Mouse (Mus musculus): ENCODE results near the gene Tmem131.

The Tmem131 gene

DNA sequence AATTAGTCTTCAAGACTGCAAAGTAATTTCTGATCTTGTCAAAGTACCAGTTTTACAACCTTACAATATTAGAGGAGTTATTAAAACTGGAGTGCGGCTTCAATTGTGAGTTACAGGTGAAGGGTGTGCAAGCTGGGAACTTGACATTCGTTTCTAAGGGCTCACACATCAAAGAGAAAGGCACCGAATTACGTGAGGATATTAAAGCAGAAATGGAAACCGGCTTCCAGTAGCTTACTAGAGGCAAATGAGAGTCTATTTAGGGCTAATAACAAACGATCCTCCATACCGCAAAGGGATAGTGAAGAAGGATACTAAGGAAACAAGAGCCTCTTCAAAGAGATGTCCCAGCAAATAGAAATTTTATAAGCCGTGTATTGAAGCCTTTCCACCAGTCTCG lies 5.1 kb downstream of the Tmem131 start:
- DNase-seq: no peak

DNA sequence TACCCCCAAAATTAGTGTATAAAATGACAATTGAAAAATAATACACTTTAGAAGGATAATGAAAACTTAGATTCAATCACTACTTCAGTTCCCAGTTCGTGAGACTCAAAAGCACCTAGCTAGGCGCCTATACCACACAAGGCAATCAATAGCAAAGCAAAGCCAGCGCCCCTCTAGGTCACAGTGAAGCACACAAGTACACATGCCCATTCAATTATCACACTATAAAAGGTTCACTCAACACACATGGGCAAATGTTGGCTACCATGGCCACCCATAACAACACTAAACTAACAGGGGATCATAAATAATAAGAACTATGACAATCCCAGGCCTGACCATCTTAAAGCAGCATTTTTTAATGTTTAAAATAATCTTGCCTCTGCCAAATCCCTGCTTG lies 5.8 kb downstream of the Tmem131 start:
- DNase-seq: no peak

DNA sequence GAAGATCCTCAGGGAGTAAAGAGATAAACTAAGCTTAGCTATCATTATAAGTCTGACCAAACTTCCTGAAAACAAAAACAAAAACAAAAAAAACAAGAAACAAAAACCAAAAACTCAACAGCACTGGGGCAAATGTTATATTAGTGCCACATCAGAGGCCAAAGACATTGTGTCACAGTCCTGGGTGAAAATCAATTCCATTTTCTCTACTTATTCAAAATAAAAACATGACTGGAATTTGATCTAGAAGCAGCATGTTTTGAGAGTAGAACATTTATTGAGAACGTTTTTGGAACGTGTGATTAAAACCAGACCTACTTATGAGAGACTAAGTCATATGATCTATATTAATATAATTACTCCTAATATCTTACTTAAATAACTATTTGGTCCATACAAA lies 6.5 kb downstream of the Tmem131 start:
- no peak for DNase-seq

DNA sequence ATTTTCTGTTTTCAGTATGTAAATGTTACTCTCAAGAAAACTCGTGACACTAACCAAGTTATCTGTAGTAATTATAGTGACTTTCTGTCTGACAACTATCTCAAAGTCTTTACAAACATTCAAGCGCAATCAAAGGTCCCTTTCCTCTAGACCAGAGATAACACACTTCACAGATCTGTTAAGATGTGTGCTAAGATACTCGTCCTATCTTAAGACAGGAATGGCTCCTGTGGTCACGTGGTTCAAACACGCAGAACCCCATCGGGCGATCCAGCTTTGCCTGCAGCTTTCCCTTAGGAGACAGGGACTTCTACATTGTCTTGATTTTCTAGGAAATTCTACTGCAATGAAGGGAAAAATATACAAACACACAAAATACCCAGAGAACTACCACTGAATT lies 6.9 kb downstream of the Tmem131 start:
- no peak for DNase-seq

DNA sequence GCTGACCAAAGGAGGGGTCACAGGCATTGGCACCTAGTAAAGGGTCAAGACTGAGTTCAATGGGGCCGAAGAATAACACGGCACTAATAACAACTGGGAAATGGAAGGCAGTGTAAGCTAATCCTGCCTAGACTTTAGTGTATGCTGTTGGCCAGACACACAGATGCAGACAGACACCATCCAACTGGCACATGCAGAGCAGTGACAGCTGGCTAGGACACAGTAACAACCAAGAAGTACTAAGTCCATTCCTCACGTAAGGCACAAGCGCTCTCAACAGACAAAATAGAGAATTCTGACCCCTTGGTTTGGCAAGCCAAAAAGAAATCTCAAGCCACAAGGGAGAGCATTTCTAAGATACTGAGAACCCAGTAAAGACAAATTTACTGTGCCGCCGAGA lies 8.7 kb downstream of the Tmem131 start:
- DNase-seq: no peak

DNA sequence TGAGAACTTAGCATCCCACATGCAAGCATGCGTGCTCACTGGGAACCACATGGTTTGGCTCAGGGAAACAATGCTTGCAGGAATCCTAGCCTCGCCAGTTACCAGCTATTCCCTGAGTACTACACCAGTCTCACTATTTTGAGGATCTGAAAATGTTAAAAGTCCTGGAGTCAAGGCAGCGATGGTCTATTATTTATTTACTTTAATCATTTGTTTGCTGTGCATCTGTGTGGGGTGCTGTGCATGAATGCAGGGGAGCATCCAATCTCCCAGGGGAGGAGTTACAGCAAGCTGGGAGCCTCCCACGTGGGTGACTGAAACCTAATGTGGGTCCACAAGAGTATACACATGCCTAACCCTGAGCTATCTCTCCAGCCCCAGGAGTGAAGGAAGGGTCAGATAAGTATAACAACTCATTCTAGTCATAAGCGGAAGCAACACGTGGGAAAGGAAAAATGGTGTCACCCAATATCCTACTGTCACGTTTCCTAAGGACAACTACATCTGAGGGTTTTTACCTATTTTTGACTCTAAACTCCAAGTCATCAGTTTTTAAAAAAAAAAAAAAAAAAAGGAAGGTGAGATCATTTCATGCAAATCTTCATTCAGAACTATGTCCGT lies 9.4 kb downstream of the Tmem131 start:
- DNase-seq: no peak

DNA sequence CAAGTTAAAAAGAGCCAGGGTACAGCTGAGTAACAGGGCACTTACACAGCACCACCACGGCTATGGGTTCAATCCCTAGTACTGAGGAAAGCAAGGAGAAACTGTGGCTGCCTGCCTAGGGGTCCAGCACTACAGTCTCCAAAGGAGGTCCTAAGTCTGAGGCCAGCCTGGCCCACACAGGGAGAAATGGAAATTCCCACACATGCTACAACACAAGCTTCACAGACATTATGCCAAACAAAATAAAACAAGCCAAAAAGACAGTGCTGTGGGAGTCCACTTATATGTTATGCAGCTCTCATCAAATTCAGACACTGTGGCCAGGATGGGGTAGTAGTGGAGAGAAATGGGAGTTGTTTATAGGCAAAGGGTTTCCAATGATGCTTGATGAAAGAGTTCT lies 11.2 kb downstream of the Tmem131 start:
- no peak for DNase-seq

DNA sequence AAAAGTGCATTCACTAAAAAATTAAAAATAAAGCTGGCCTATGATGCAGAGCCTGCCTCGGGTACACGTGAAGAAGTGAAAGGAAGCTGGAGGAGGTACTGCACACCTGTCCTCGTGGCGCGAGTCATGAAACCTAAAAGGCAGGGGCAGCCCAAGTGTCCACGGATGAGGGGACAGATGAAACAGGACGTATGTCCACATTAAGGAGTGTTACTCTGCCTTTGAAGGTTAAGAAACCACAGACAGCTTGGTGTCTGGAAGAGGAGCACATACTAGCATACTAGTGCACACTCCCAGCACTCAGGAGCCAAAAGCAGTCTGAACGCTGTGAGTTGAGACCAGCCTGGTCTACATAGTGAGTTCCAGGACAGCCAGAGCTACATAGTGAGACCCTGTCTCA lies 12.6 kb downstream of the Tmem131 start:
- no peak for DNase-seq

DNA sequence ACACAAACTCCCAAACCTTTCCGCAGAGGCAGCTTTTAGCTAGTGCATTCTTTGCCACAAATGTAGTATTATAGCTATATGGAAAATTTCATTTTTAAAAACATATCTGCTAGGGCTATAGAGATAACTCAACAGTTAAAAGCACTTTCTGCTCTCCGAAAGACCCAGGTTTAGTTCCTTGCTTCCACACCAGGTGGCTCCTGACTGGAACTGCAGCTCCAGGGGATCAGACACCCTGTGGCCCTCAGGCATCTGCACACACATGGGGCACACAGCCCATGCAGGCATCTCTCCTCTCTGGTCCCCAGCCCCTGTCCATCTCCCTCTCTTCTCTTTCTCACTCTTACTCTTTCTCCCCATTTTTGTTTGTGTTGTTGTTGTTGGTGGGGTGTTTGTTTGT lies 13.5 kb downstream of the Tmem131 start:
- DNase-seq: no peak

DNA sequence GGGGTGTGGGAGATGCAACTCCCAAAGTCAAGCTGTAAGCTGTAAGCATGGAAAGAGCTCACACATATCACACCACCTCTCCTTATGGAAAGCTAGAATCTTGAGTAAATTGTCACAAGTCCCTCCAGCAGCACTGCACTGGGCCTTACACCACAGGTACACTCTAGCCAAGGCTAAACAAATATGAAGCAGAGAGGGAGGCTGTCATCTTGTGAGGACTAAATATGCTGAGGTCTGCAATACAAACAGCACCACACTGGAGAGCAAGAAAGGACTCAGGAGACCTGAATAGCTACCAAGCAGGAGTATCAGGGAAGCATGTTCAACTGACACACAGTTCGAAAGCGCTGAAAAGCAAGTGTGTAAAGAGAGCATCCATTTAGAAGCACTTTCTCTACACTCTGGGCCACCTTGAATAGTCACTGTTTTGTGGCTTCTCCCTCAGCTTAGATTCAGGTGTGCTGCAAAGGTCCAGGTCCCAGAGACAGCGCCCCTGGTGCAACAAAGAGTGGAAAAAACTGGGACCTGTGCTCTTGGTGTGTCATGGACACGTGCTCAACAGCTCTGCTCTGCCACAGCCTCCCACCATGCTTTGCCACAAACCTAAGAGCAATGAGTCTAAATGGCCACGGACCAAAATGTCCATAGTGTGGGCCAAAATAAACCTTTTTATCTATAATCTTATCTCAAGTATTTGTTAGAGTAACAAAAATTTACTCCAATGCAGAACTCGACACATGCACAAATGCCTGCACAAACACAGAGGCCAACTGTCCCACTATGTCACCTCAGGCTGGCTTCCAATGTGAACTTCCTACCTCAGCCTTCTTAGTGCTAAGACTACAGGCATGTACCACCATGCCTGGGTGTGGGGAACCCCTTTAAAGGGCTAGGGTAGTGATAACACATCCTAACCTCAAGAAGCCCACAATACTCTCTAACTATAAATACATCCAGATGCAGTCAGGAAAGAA lies 14.8 kb downstream of the Tmem131 start:
- no peak for DNase-seq

DNA sequence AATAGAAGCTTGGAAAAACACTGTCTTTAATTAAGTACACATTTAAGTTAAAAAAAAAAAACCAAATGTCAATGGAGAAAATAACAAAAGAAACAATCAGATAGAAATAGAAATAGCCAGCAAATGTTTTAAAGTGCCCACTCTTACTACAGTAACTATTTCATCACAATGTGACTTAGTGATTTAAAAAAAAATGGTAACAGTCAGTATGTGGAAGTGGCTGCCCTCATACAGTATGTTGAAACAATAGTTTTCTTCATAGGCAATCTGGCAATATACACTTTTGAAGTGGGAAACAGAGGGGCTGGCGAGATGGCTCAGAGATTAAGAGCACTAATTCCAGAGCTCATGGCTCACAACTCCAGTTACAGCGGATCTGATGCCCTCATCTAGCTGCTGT lies 15.9 kb downstream of the Tmem131 start:
- no peak for DNase-seq

DNA sequence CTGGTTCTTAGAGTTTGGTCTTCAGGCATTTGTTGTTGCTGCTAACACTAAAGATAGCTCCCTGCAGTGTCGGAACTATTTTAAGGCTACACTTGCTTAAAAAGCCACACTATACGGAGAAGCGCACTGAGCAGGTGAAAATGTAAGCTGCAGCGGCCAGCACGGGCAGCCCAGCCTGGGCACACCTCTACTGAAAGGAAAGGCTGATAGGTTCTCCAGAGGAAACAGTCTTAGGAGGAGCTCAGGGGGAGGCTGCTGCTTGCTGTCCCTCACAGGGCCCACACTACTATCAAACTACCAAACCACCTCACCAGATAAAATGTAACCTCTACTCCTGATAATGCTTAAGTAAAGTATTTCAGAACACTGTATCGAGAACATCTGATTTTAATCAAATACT lies 16.7 kb downstream of the Tmem131 start:
- DNase-seq: no peak

DNA sequence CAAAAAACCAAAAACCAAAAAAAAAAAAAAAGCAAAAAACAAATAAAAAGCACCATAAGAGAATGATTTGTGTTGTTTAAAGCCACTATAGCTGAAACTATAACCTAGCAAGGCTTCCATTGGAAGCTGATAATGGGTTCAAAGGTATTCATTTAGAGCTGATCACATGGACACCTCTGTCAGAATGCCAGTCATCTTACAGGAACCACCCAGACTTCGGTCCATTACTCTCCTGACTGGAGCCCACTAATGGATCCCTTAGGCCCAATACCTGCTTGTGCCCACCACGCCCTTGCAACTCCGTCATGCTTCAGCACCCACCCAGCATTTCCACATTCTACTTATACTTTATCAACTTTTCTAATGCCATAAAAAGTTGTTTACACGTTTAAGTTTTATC lies 17.2 kb downstream of the Tmem131 start:
- no peak for DNase-seq

DNA sequence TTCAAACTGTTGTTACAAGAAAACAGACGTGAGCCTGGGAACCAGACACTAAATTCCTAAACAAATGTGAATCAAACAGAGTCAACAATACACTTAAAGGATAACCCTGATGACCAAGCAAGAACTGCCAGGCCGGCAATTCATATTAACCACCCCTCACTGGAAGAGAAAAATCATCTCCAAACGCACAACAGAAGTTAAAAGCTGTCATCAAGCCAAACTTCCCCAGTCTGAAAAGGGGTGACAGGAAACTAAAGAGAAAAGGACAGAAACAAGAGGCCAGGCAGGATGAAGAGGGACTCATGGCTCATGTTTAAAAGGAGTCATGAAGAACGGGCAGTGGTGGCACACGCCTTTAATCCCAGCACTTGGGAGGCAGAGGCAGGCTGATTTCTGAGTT lies 17.7 kb downstream of the Tmem131 start:
- no peak for DNase-seq

DNA sequence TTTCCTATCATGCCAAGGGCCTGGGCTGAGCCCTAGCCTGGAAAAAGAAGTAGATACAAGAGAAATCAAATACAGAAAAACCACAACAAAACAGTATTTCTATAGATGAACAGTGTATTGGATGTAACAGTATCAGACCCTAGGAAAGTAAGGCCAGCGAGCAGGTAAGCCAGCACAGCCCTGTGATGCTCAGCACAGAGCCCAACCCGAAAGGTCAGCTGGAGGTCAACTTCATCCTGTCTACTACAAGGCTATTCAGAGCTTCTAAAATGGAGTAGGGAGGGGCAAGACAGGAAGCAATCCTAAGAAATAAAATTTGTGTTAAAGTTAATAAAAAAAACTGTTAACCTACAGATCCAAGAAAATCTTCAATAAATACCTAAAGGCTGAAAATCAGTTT lies 18.6 kb downstream of the Tmem131 start:
- no peak for DNase-seq

DNA sequence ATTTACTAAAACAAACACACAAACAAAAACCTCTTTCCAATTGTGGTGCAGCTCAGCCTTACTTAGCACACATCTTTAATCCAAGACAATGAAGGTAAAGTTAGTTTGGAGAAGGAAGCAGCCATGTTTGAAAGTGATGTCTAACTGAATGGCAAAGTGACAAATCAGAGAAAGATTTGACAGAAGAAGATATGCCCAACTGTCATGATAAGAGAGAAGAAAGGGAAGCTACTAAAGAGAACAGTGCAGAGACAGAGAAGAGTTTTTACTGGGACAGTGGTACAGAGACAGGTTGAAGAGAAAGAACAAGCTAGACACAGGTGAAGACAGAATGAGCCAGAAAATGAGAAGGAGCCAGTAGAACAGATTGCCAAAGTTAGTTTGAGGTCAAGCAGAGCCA lies 19.6 kb downstream of the Tmem131 start:
- DNase-seq: no peak

DNA sequence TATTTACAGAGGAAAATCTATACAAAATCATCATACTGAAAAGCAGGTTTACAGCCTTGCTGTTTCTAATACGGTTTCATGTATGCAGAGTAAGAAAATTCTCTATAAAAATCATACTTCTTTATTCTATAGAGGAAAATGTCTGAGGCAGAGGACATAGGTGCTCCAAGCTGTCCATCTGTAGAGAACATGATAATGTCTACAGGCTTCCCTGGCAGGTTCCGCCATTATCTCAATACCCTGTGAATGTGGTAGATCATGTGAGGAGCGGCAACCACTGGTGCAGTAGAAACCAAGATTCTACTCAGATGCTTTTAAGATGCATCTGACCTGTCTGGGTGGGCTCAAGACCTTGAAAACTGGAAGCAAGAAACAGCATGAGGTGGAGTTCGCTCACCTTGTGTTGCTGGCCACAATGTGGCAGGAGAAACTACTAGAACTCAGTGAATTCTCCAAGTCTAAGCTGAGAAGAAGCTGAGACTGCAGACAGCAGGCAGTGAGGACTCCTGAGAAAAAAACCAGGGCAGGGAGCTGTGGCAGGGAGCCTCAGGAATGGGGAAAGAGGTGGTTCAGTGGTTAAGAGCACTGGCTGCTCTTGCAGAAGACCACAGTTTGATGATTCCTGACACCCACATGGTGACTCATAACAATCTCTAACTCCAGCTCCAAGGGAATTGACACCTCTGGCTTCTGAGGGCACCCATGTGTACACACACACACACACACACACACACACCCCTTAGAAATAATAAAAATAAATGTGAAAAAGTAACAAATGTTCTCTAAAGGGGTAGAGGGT lies 20.6 kb downstream of the Tmem131 start:
- no peak for DNase-seq

DNA sequence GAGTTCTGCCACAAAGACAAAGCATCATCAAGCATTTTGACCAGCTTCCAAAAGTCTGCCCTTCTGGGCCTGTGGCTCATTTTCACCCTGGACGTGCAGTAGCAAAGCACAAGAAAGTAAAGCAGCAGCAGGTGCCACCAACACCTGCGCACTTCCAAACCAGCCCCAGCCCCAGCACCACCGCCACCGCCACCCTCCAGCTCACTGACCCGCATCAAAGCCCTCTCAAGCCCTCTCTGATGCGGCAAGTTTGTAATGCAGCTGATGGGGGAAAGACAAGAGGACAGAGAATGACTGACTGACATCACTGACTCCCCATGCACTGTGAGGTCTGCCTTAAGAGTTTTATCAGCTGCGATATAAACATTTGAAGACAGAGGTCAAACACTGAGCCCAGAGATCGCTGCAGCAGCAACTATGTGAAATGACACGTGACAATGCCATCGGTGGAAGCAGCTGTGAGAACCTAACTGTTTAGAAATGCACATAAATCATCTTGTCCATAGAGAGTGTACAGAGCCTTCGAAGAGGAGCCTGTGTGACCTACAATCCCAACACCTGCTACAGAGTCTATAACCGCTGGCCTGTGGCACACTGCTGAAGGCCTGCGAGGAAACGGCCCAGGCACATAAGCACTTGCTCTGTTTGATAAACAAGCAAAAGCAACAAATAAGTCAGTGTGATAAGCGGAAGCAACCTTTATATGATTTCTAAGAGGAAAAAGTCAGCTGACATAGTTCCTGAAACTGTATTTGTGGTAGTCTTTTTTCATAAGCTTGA lies 21.7 kb downstream of the Tmem131 start:
- peak; percentile 46 to 63 for DNase-seq

DNA sequence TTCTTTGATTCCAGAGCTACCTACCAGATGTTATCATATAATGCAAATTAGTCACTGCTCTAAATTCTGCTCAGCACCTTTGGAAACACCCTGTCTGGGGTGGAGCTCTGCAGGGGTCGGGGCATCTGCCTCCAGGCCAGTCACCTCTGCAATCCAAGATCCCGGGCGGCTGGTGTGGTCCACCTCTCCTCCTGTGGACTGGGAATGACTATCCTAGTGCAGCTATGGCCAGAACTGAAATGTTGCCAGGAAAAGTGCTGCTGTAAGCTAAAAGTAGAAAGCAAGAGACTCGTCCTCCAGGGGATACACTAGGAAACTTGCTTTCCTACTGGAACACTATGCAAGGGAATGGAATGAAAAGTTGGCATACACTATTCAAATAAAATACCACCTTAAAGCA lies 22.7 kb downstream of the Tmem131 start:
- no peak for DNase-seq

DNA sequence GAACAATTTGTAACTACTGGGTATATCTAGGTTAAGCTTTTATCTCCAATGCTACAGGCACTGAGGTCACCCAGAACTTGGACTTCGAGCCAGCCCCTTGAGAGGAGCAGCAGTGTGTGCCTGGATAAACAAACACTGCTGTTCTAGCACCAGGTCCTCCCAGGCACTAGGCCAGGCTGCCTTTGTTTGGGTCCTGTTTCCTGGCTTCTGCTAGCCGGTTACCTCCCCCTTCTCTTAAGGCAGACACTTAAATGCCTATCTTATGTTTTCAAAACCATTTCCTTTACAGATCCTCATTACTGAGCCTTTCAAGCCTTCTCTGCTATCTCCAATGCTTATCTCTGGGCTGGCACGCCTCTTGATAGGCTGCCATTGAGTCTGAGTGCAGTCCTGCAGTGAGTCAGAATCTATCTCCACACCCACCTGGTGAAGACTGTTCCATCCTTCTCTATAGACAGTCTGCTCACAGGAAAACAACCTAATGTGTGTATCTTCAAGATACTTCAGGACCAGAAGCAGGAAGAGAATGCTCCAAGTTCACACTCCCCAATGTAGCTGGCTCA lies 23.2 kb downstream of the Tmem131 start:
- peak in 1 of 2 experiments; percentile 51 for DNase-seq

DNA sequence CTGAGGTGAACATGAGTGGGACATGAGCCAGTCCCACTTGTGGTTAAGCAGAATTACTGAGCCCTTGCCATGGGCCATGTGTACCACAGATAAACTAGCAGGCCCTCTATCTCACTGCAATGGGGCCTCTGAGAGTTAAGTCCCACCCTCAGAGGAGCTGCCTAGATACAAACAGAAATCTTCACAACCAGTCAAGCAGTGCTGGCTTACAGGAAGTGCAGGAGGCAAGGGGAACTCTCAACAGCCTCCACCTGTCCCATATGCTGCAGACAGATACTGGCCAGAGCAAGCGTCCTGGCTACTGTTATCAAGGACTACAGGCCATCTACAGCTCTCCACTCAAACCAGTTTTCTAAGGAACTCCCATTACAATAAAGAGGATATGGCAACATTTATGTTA lies 23.7 kb downstream of the Tmem131 start:
- peak in 1 of 2 experiments; percentile 65 for DNase-seq

DNA sequence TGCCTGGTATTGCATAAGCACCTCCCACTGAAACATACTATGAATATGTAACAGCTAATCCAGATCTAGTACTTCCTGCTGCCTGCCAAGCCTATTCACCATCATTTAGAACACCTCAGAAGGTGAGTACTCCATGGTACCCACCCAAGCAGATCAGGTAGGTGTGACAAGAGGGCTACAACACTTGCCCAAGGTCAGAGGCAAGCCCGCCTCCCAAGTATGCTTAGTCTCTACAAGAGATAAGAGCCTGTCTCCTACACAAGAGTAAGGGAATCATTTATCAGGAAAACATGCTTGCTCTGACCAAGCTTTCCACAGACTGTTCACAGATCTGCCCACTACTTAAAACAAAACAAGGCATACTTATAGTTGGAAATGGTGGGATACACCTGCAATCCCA lies 26.0 kb downstream of the Tmem131 start:
- DNase-seq: no peak
